Mouse (Mus musculus): Measurements from ENCODE around the gene Polr3c.

- TF ChIP-seq FLI1 (IDR thresholded peaks at IDR 0.05; ENCODE audit: low read length) (no peak), GATA1 (IDR thresholded peaks at IDR 0.05; ENCODE audit: borderline replicate concordance, low read length) (no peak)
These were observed 20.4 kb downstream of the Polr3c start for GRCm38 (mm10) chr3:96706984-96707383.

All from megakaryocyte, embryonic 14.5 days (primary cell).